Mouse (Mus musculus) liver, adult 2 months (tissue): ENCODE measurements around the gene Wbp2nl. TPM values are rescaled to one million over a fixed set of nuclear protein-coding genes. Genes with fewer than 3 reads are reported as not detected.

ENCODE experiments used
- DNase-seq: peaks from one replicate; pipeline ENCODE4 v3.0.0-alpha.2; 2011; ENCODE audit warnings: low read depth, low spot score; ENCODE audit errors: extremely low read depth
- H3K27ac ChIP-seq: fragments of 200-500 bp; replicated peaks from 2 replicates; pipeline ENCODE4 v1.5.1; 2012; ENCODE audit warnings: low read depth, mild to moderate bottlenecking, control low read depth, inconsistent platforms, low read length; ENCODE audit not compliant: insufficient read depth
- H3K27me3 ChIP-seq: fragments of 200-500 bp; 2 replicates; pipeline ENCODE4 v1.6.1; 2012; ENCODE audit warnings: mild to moderate bottlenecking, moderate library complexity, low read length, inconsistent platforms; ENCODE audit not compliant: control insufficient read depth, insufficient read depth
- H3K36me3 ChIP-seq: fragments of 200-500 bp; 2 replicates; pipeline ENCODE4 v1.6.1; 2012; ENCODE audit warnings: low read length, inconsistent platforms; ENCODE audit not compliant: control insufficient read depth, insufficient read depth
- H3K4me1 ChIP-seq: fragments of 200-500 bp; 2 replicates; pipeline ENCODE4 v1.6.1; 2011; ENCODE audit warnings: low read length; ENCODE audit not compliant: control insufficient read depth, insufficient read depth
- H3K4me3 ChIP-seq: fragments of 200-500 bp; 2 replicates; pipeline ENCODE4 v1.5.1; 2011; ENCODE audit warnings: low read depth, mild to moderate bottlenecking, control low read depth, low read length, moderate library complexity; ENCODE audit not compliant: insufficient read depth
- H3K79me2 ChIP-seq: fragments of 200-500 bp; 2 replicates; pipeline ENCODE4 v1.6.1; 2012; ENCODE audit warnings: inconsistent platforms, mild to moderate bottlenecking, low read length, moderate library complexity; ENCODE audit not compliant: control insufficient read depth, insufficient read depth
- H3K9ac ChIP-seq: fragments of 200-500 bp; 2 replicates; pipeline ENCODE4 v1.6.1; 2012; ENCODE audit warnings: low read depth, mild to moderate bottlenecking, control low read depth, inconsistent platforms, low read length
- CTCF ChIP-seq: fragments of 200-500 bp; IDR thresholded peaks from 2 replicates; pipeline ENCODE4 v1.5.1; 2011; ENCODE audit warnings: low read depth, low read length, control low read depth
- POLR2A ChIP-seq: fragments of 200-500 bp; IDR thresholded peaks from 2 replicates; pipeline ENCODE4 v1.6.1; 2011; ENCODE audit warnings: low read length, control low read depth; ENCODE audit not compliant: insufficient read depth; ENCODE audit errors: extremely low read depth
- WGBS: fragments of 180-500 bp; shearing (Covaris S2); methylation state at CpG from one replicate; pipeline ENCODE4 v1.1.7; 2018; 5-methylcytosine and 5-hydroxymethylcytosine counted together
- polyA plus RNA-seq: library from polyadenylated mRNA; depleted of rRNA; stranded (reverse); fragments of >200 nt; gene quantifications from 2 replicates; pipeline ENCODE4 v1.2.3, GENCODE M21; 2012
- total RNA-seq: library from RNA; depleted of rRNA; stranded (reverse); fragments of >200 nt; gene quantifications from 2 replicates; pipeline ENCODE4 v1.2.3, GENCODE M21; 2014

Wbp2nl gene
- total and polyA plus RNA-seq, 2 experiments = not detected

DNA sequence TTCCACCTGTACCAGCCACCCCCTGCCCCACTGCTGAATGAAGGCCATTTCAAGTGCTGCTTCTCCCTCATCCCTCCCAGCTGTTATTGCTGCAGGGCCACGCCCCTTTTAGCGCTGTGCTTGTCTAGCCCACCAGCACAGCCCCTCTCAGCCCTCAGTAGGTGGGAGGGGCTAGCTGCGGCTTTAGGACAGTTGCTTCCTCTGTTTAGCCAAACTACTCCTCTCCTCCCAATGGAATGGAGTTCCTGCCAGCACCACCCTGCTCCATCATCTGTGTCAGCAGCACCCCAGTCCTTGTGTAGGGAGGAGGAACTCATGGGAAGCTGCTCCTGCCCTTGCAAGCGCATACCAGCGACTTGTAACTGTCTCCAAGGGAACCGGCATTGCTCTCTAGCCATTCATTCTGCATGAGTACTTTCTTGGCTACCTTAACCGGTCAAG lies 5.5 kb upstream of the Wbp2nl start:
- no peak for DNase-seq
- Histone ChIP-seq H3K4me1 (no peaks in the 10 kb centered on the region), H3K27me3 (no peaks in the 10 kb centered on the region), H3K4me3 (no peak overlapping the region), H3K79me2 (no peaks in the 10 kb centered on the region), H3K36me3 (no peaks in the 10 kb centered on the region), H3K9ac (no peak overlapping the region), H3K27ac (no peak overlapping the region)
- 43% methylated on average over 7 of the region's 7 CpGs for WGBS
- TF ChIP-seq CTCF = no peak
- no peak for TF ChIP-seq POLR2A

DNA sequence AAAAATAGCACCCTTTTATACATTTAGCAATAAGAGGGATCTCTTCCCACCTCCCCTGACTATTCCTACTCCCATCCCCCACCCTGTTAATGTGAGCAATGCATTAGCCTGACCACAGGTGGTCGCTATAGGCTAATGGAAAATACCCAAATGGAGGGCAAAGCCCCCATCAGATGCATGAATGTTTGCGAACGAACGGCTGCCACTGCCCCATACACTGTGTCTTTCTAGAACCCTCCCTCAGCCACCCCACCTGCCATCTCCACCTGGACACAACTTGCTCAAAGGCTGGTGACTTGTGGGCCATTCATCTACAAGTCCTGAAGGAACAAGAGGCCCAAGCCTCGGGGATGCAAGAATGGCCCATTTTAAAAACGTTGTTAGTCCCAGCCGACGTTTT lies 4.7 kb upstream of the Wbp2nl start:
- Histone ChIP-seq H3K79me2 (no peaks in the 10 kb centered on the region), H3K36me3 (no peaks in the 10 kb centered on the region), H3K9ac (no peak overlapping the region), H3K27ac (no peak overlapping the region), H3K4me3 (no peak overlapping the region), H3K4me1 (no peaks in the 10 kb centered on the region), H3K27me3 (peaks cover 3% of the 10 kb centered on the region; the same call in 1 of the 2 replicates)
- DNase-seq = no peak
- 32% methylated on average over 8 of the region's 8 CpGs for WGBS
- TF ChIP-seq CTCF (peak; percentile 24; the same call in 1 of the 2 replicates), POLR2A (no peak)

GRCm38 (mm10) chr15:82307107-82307506 lies 8.4 kb downstream of the Wbp2nl start:
- no peak overlapping the region for H3K9ac ChIP-seq
- WGBS = 21% methylated on average over 3 of the region's 3 CpGs
- TF ChIP-seq CTCF = no peak
- no peak for TF ChIP-seq POLR2A
- H3K79me2 ChIP-seq = no peaks in the 10 kb centered on the region
- no peaks in the 10 kb centered on the region for H3K4me1 ChIP-seq
- no peak overlapping the region for H3K4me3 ChIP-seq
- no peaks in the 10 kb centered on the region for H3K27me3 ChIP-seq
- no peak overlapping the region for H3K27ac ChIP-seq
- H3K36me3 ChIP-seq = no peaks in the 10 kb centered on the region
- no peak for DNase-seq

- 84% methylated on average over 3 of the region's 3 CpGs for WGBS
These were observed 9.7 kb downstream of the Wbp2nl start for GRCm38 (mm10) chr15:82308416-82308815.

DNA sequence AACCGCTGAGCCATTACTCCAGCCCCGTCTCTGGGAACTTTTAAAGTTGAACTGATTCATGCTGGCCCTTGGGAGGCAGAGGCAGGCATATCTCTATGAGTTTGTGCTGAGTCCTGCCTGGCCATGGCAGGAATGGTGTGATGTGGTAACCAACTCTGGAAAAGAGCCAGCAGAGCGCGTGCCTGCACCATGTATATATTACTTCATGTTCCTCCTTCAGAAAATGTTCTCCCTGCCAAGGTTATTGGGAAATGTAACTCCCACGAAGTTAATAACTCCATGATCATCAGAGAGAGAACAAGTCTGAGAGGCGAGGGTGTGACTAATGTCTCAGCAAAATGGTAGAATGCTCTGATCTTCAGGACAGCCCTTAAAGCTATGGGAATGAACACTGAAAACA lies 19.1 kb downstream of the Wbp2nl start:
- H3K4me3 ChIP-seq = no peak overlapping the region
- no peak overlapping the region for H3K27ac ChIP-seq
- H3K79me2 ChIP-seq = no peaks in the 10 kb centered on the region
- 80% methylated on average over 6 of the region's 6 CpGs for WGBS
- H3K27me3 ChIP-seq = no peaks in the 10 kb centered on the region
- DNase-seq = no peak
- H3K4me1 ChIP-seq = no peaks in the 10 kb centered on the region
- no peaks in the 10 kb centered on the region for H3K36me3 ChIP-seq
- TF ChIP-seq POLR2A = no peak
- no peak for TF ChIP-seq CTCF
- no peak overlapping the region for H3K9ac ChIP-seq

More at GRCm38 (mm10) chr15:82308416-82308815, 9.7 kb downstream of the Wbp2nl start:
- no peak overlapping the region for H3K27ac ChIP-seq
- no peak for DNase-seq
- H3K79me2 ChIP-seq = no peaks in the 10 kb centered on the region
- TF ChIP-seq POLR2A (no peak), CTCF (no peak)
- H3K4me3 ChIP-seq = no peak overlapping the region
- no peaks in the 10 kb centered on the region for H3K36me3 ChIP-seq
- no peak overlapping the region for H3K9ac ChIP-seq
- H3K27me3 ChIP-seq = no peaks in the 10 kb centered on the region
- H3K4me1 ChIP-seq = no peaks in the 10 kb centered on the region

DNA sequence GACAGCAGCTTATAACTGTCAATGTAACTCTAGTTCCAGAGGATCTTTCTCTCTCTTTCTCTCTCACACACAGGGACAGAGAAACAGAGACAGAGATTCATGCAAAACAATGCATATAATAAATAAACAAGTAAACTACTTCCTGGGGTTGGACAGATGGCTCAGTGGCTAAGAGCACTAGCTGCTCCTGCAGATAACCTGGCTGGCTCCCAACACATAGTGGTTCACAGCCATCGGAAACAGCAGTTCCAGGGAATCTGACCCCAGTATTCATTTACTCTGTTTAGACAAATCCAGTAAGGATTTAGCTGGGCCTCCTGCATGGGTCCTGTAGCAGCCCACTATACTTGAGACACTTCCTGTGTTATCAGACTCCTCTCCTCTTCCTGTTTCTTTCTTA lies 20.9 kb downstream of the Wbp2nl start:
- no peak for DNase-seq
- Histone ChIP-seq H3K4me3 (no peak overlapping the region), H3K36me3 (no peaks in the 10 kb centered on the region), H3K4me1 (no peaks in the 10 kb centered on the region), H3K27ac (no peak overlapping the region), H3K9ac (no peak overlapping the region), H3K27me3 (no peaks in the 10 kb centered on the region), H3K79me2 (no peaks in the 10 kb centered on the region)
- no peak for TF ChIP-seq POLR2A
- no peak for TF ChIP-seq CTCF
- 32% methylated on average over 1 of the region's 1 CpGs for WGBS
